Mouse (Mus musculus): ENCODE data around the gene Mars. TPM values are rescaled to one million over a fixed set of nuclear protein-coding genes. Genes with fewer than 3 reads are reported as not detected.
A peak's percentile ranks its signal among the peaks of the same experiment; 100 is the strongest.
"Not testable (repeated sequence)": the region's sequence is repeated elsewhere in the genome, so short reads cannot be mapped to it uniquely, and the experiment has no call there.

Gene Mars
- polyA plus RNA-seq, 1 experiment from 2014 or later, result 84.0 TPM

DNA sequence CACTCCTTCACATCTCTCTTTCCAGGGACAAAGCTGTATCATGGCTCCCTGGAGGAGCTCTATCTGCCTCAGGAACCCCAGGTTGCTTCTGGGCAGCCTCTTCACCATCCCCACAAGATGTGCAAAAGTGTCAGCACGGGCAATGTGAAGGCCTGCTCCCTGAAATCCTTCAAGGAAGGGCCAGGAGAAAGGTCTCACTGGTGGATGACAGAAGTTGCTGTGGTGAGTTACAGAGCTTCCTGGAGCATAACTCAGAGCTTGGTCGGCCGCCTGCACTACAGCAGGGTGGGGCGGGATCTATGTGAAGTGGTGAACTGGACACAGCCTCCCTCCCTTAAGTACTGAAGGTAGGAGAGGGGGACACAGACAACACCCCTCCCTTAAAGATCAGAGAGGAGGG lies 11.1 kb upstream of the Mars start:
- H3K4me3 ChIP-seq, result no peak overlapping the region

DNA sequence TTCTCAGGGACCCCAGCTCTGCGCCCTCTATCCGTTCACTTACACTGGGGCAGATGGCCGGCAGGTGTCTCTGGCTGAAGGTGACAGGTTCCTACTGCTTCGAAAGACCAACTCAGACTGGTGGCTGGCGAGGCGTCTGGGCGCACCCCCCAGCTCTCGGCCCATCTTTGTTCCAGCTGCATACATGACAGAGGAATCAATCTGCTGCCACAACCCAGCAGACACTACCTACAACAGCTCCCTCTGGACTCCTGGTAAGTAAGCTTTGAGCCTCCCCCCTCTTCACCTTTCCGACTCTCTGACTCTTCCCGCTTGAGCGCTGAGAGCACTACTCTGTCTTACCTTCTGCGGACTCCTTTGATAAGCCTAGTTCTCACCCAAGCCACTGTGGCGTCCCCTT lies 10.6 kb upstream of the Mars start:
- ATAC-seq (ENCODE audit: extremely low read depth, insufficient number of reproducible peaks, low FRiP score, low TSS enrichment), result no peak
- Histone ChIP-seq H3K36me3 (no peaks in the 10 kb centered on the region), H3K4me3 (no peak overlapping the region), H3K9me3 (no peaks in the 10 kb centered on the region), H3K27ac (replicated peaks) (no peak overlapping the region), H3K27me3 (replicated peaks) (peaks cover 65% of the 10 kb centered on the region), H3K4me1 (peaks cover 22% of the 10 kb centered on the region), H3K4me2 (no peak overlapping the region), H3K9ac (no peak overlapping the region)
- 53% methylated on average over 13 of the region's 13 CpGs for WGBS

More for the DNA sequence above, 11.1 kb upstream of the Mars start:
- Histone ChIP-seq H3K9me3 (no peaks in the 10 kb centered on the region), H3K36me3 (no peaks in the 10 kb centered on the region), H3K27me3 (replicated peaks) (peaks cover 70% of the 10 kb centered on the region), H3K4me1 (peaks cover 22% of the 10 kb centered on the region), H3K4me2 (no peak overlapping the region), H3K27ac (replicated peaks) (no peak overlapping the region), H3K9ac (no peak overlapping the region)
- 60% methylated on average over 4 of the region's 4 CpGs for WGBS
- ATAC-seq (ENCODE audit: extremely low read depth, insufficient number of reproducible peaks, low FRiP score, low TSS enrichment), result no peak

DNA sequence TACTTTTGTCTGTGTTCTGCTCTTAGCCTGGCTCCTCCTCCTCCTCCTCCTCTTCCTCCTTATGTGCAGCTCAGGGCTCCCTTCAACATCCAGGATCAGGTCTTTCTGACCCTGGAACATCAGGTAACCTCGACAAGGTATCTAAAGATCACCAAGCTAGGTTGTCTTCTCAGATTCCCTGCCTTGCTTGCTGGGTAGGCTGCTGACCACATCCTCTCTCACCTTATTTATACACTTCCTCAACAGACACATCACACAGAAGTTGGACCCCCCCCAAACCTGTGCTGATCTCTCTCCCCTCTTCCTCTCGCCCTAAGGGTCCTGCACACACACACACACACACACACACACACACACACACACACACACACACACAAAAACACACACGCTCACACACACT lies 10.0 kb upstream of the Mars start, which contains the start of gene Arhgap9:
Arhgap9 (plus strand) TSS at position 344 of the 400 bp plus-strand sequence.
- Histone ChIP-seq H3K9ac (no peak within 1 kb of the TSS), H3K4me1 (peaks cover 17% of the 10 kb centered on the region), H3K27ac (replicated peaks) (no peak within 1 kb of the TSS), H3K4me2 (no peak within 1 kb of the TSS), H3K27me3 (replicated peaks) (peaks cover 59% of the 10 kb centered on the region), H3K36me3 (no peaks in the 10 kb centered on the region), H3K4me3 (no peak within 1 kb of the TSS), H3K9me3 (no peaks in the 10 kb centered on the region)
- no peak for ATAC-seq (ENCODE audit: extremely low read depth, insufficient number of reproducible peaks, low FRiP score, low TSS enrichment)
- 71% methylated on average over 3 of the region's 3 CpGs for WGBS

DNA sequence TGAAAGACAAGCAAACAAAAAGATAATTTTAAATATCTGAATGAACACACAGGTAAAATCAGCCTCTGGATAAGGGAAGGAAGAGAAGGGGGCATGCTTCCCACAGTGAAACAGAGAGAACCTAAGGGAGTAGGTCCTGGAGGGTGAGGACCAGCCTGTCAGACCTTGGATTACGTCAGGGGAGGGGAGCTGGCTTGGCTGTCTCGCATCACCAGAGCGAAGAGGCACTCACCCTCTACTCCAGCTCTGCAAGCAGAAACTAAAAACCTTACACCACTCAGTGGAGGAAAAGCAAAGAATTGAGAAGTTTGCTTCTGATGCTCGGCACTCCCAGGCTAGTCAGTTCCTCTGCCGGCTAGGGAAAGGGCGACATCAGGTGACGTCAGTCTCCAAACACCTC lies 8.4 kb upstream of the Mars start:
- ATAC-seq (ENCODE audit: extremely low read depth, insufficient number of reproducible peaks, low FRiP score, low TSS enrichment), result no peak
- H3K4me3 ChIP-seq, result no peak overlapping the region
- no peak overlapping the region for H3K27ac ChIP-seq (replicated peaks)
- H3K4me2 ChIP-seq, result no peak overlapping the region
- peaks cover 43% of the 10 kb centered on the region for H3K27me3 ChIP-seq (replicated peaks)
- WGBS, result 71% methylated on average over 7 of the region's 7 CpGs
- no peaks in the 10 kb centered on the region for H3K36me3 ChIP-seq
- H3K9ac ChIP-seq, result no peak overlapping the region
- no peaks in the 10 kb centered on the region for H3K9me3 ChIP-seq
- H3K4me1 ChIP-seq, result peaks cover 4% of the 10 kb centered on the region; the same call in 1 of the 2 replicates

DNA sequence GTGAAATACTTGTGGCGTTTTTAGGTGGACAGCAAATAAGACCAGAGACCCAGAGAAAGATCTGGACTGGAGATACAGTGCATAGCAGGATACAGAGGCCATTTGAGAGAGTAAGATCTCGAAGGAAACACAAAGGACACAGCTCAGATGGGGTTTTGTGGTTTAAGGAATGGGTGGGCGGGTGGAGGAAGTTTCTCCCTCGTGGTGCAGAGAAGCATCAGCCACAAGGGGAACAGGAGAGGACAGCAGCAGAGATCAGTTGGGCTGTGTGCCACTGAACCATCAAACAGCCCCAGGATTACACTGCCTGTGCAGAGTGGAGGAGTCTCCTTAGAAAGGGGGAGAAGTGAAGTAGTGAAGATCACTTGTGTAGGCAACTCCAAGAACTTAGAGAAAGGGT lies 6.4 kb upstream of the Mars start:
- 36% methylated on average over 4 of the region's 4 CpGs for WGBS
- no peaks in the 10 kb centered on the region for H3K9me3 ChIP-seq
- H3K4me3 ChIP-seq, result no peak overlapping the region
- H3K4me1 ChIP-seq, result peaks cover under 1% of the 10 kb centered on the region; the same call in 1 of the 2 replicates
- no peak overlapping the region for H3K4me2 ChIP-seq
- no peak overlapping the region for H3K27ac ChIP-seq (replicated peaks)
- no peaks in the 10 kb centered on the region for H3K36me3 ChIP-seq
- ATAC-seq (ENCODE audit: extremely low read depth, insufficient number of reproducible peaks, low FRiP score, low TSS enrichment), result no peak
- H3K27me3 ChIP-seq (replicated peaks), result peaks cover 23% of the 10 kb centered on the region
- no peak overlapping the region for H3K9ac ChIP-seq

DNA sequence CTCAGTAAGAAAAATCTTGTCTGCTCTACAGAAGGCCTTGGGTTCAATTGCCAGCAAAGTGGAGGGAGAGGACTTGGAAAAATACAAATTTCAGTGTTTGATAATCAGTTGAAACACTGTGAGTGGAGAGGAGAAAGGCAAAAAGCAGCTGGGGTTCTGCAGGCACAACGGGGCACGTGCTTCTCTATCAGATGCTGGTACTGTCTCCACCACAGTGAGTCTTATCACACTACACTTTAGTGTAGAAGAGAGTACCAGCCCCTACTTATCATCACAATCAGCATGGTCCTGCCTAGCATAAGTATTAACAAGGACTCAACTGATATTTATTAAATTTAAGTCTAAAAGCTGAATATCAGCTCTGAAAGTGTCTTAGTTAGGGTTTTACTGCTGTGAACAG lies 5.7 kb upstream of the Mars start:
- H3K27me3 ChIP-seq (replicated peaks), result peaks cover 16% of the 10 kb centered on the region
- WGBS, result 59% methylated on average over 2 of the region's 2 CpGs

DNA sequence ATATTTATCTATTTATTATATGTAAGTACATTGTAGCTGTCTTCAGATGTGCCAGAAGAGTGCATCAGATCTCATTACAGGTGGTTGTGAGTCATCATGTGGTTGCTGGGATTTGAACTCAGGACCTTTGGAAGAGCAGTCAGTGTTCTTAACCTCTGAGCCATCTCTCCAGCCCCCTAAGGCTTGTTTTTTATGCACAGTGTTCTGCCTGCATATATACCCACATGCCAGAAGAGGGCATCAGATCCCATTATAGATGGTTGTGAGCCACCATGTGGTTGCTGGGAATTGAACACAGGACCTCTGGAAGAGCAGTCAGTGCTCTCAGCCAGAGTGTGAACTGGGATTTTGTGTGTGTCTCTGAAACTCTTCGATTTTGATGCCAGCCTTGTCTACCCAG lies 3.4 kb upstream of the Mars start:
- not testable (repeated sequence) for H3K27me3 ChIP-seq (replicated peaks); H3K9me3 ChIP-seq; H3K4me3 ChIP-seq; ATAC-seq (ENCODE audit: extremely low read depth, insufficient number of reproducible peaks, low FRiP score, low TSS enrichment); H3K9ac ChIP-seq; H3K4me2 ChIP-seq; H3K36me3 ChIP-seq; H3K27ac ChIP-seq (replicated peaks)
- H3K4me1 ChIP-seq, result peaks cover 18% of the 10 kb centered on the region
- WGBS, result 75% methylated on average over 1 of the region's 1 CpGs

More for the DNA sequence above, 5.7 kb upstream of the Mars start:
- Histone ChIP-seq H3K4me1 (peaks cover 7% of the 10 kb centered on the region; the same call in 1 of the 2 replicates), H3K27ac (replicated peaks) (no peak overlapping the region), H3K4me3 (no peak overlapping the region), H3K36me3 (no peaks in the 10 kb centered on the region), H3K4me2 (no peak overlapping the region), H3K9ac (no peak overlapping the region), H3K9me3 (no peaks in the 10 kb centered on the region)
- no peak for ATAC-seq (ENCODE audit: extremely low read depth, insufficient number of reproducible peaks, low FRiP score, low TSS enrichment)

DNA sequence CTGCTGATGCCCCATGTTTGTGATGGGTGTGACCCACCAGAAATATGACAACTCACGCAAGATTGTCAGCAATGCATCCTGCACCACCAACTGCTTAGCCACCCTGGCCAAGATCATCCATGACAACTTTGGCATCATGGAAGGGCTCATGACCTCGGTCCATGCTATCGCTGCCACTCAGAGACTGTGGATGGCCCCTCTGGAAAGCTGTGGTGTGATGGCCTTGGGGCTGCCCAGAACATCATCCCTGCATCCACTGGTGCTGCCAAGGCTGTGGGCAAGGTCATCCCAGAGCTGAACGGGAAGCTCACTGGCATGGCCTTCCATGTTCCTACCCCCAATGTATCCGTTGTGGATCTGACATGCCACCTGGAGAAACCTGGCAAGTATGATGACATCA lies 1.9 kb upstream of the Mars start:
- H3K4me3 ChIP-seq; H3K27me3 ChIP-seq (replicated peaks); ATAC-seq (ENCODE audit: extremely low read depth, insufficient number of reproducible peaks, low FRiP score, low TSS enrichment); H3K4me2 ChIP-seq; H3K9me3 ChIP-seq; H3K27ac ChIP-seq (replicated peaks); H3K9ac ChIP-seq: not testable (repeated sequence)
- 87% methylated on average over 5 of the region's 5 CpGs for WGBS
- peaks cover 14% of the 10 kb centered on the region for H3K36me3 ChIP-seq
- H3K4me1 ChIP-seq, result peaks cover 19% of the 10 kb centered on the region

DNA sequence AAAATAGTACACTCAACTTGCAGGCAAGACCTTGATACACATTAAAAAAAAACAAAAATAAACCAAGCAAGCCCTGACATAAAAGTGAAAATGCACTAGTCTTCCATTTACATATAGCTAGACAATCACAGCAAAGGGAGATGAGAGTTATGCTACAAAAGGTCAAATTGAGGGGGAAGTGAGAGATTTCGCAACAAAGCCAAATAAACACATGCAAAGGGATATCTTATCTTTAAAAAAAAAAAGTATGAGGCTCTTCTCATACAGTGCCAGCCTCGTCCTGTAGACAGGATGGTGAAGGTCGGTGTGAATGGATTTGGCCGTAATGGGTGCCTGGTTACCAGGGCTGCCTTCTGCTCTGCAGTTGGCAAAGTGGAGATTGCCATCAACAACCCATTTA lies 1.3 kb upstream of the Mars start:
- Histone ChIP-seq H3K4me3 (no peak overlapping the region), H3K9me3 (no peaks in the 10 kb centered on the region), H3K4me1 (peaks cover 19% of the 10 kb centered on the region), H3K36me3 (peaks cover 21% of the 10 kb centered on the region), H3K27ac (replicated peaks) (no peak overlapping the region), H3K9ac (no peak overlapping the region), H3K4me2 (no peak overlapping the region; the same call in 1 of the 2 replicates), H3K27me3 (replicated peaks) (no peaks in the 10 kb centered on the region; the same call in 1 of the 2 replicates)
- ATAC-seq (ENCODE audit: extremely low read depth, insufficient number of reproducible peaks, low FRiP score, low TSS enrichment), result no peak
- WGBS, result 57% methylated on average over 4 of the region's 4 CpGs

DNA sequence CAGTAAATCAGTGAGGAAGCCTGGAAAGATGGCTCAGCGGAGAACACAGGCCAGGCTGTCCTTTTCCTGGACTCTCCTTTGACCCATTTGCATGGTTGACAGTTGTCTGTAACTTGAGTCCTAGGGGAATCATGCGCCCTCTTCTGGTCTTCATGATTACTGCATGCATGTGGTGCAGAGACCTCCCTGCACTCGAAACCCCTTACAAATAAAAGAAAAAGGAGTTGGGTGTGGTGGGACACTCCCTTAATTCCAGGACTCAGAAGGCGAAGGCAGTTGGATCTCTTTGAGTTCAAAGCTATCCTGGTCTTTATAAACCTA lies 730 bp upstream of the Mars start:
- no peak for ATAC-seq (ENCODE audit: extremely low read depth, insufficient number of reproducible peaks, low FRiP score, low TSS enrichment)
- Histone ChIP-seq H3K9ac (peak overlapping the region; percentile 92), H3K4me2 (peak overlapping the region; percentile 93), H3K27ac (replicated peaks) (peak overlapping the region; percentile 70), H3K27me3 (replicated peaks) (no peaks in the 10 kb centered on the region), H3K36me3 (peaks cover 26% of the 10 kb centered on the region), H3K4me1 (peaks cover 19% of the 10 kb centered on the region), H3K9me3 (no peaks in the 10 kb centered on the region), H3K4me3 (peak overlapping the region; percentile 82)
- WGBS, result 2% methylated on average over 4 of the region's 4 CpGs

DNA sequence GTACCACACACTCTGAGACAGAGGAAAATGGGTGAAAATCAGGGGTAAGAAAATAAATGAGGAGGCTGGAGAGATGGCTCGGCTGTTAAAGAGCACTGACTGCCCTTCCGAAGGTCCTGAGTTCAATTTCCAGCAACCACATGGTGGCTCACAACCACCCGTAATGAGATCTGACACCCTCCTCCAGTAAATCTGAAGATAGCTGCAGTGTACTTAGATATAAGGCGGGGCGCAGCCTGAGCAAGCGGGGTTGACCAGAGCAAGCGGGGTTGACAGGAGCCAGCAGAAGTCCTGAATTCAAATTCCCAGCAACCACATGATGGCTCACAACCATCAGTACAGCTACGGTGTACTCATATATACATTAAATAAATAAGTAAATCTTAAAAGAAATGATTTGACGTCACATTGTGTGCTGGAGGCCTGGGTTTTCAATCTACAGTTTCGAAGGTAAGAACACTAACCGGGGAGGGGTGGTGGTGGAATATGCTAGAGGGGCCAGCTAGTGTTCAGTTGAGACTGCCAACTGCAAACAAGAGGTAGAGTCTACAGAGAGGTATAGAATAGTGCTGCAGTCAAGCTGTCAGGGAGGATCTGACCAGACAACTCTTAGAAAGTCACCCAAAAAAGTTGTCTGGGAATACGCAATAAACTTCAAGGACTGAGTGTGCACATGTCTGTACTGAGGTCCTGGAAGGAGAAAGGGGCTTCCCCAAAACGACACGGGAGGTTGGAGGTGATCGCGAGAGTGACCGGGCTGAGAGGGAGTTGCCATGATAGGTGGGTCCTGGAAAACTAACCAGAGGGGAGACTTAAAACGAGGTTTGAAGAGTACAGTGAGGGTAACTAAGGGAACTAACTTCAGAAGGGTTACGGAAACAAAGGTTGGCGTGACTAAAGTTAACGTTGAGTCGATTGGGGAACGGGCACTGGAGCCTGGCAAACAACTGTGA lies 787 bp downstream of the Mars start:
- peak; percentile 21; the same call in 1 of the 2 replicates for ATAC-seq (ENCODE audit: extremely low read depth, insufficient number of reproducible peaks, low FRiP score, low TSS enrichment)
- 33% methylated on average over 23 of the region's 23 CpGs for WGBS

DNA sequence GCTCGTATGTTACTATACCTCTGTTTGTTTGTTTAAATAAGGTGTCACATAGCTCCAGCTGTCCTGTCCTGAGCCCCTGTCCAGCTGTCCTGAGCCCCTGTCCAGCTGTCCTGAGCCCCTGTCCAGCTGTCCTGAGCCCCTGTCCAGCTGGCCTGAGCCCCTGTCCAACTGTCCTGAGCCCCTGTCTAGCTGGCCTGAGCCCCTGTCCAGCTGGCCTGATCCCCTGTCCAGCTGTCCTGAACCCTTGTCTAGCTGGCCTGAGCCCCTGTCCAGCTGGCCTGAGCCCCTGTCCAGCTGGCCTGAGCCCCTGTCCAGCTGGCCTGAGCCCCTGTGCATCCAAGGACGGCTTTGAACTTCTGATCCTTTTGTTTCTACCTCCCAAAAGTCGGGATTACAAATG lies 2.4 kb downstream of the Mars start:
- not testable (repeated sequence) for ATAC-seq (ENCODE audit: extremely low read depth, insufficient number of reproducible peaks, low FRiP score, low TSS enrichment); H3K4me3 ChIP-seq; H3K27ac ChIP-seq (replicated peaks); H3K9me3 ChIP-seq; H3K9ac ChIP-seq; H3K27me3 ChIP-seq (replicated peaks); H3K4me2 ChIP-seq
- peaks cover 58% of the 10 kb centered on the region for H3K36me3 ChIP-seq
- peaks cover 19% of the 10 kb centered on the region for H3K4me1 ChIP-seq
- WGBS, result 84% methylated on average over 3 of the region's 3 CpGs

More for the DNA sequence above, 787 bp downstream of the Mars start:
- no peaks in the 10 kb centered on the region for H3K9me3 ChIP-seq
- H3K4me3 ChIP-seq, result peak overlapping the region; percentile 82
- H3K27me3 ChIP-seq (replicated peaks), result no peaks in the 10 kb centered on the region
- H3K27ac ChIP-seq (replicated peaks), result peak overlapping the region; percentile 69
- peaks cover 42% of the 10 kb centered on the region for H3K36me3 ChIP-seq
- peaks cover 19% of the 10 kb centered on the region for H3K4me1 ChIP-seq
- peak overlapping the region; percentile 92 for H3K9ac ChIP-seq
- peak overlapping the region; percentile 93 for H3K4me2 ChIP-seq
